Mouse (Mus musculus): ENCODE data around the gene Rtn4. TPM values are rescaled to one million over a fixed set of nuclear protein-coding genes. Genes with fewer than 3 reads are reported as not detected.
"Not testable (repeated sequence)": the region's sequence is repeated elsewhere in the genome, so short reads cannot be mapped to it uniquely, and the experiment has no call there.

The Rtn4 gene
- total RNA-seq, 2 experiments from 2014 or later, result 456 to 473 TPM

DNA sequence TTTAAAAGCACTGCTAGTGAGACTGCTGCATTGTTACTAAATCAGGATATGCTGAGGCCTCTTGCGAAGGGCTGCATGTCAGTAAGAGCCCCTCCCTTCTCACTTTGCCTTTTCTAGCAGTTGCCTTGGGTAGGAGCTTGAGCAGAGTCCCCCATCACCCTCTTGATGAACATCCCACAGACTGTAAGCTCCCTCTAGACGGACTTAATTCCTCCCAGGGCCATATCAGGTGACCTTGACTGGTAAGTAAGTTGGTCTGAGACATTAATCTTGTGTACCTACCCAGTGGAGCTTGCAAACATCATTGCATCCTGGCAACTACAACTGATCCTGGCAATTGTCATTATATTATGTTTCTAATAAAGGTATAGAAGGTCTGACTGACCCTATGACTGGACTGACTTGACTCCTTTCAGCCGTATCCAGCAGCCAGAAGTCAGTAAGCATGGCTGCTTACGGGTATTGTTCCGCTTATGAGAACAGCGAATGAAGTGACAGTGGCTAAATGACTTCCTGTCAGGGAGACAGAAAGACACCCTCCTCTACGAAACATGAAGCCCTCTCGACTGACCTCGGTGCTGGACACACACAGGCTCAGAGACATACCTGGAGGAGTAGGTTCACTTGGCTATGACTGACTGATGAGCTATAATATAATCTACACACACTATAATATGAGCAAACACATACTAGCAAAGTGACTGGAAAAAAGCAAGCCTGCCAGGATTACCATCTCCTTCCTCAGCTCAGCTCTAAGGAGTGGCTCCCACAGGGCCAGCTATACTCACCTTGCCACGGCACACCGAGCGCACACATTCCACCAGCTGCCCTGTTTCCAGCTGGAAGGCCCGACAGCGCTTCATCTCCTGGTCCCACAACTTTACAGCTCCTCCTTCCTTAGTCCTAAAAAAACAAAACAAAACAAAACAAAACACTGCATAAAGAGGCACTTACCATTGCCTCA lies 59.2 kb downstream of the Rtn4 start:
- Histone ChIP-seq H3K4me3 (no peak overlapping the region), H3K27ac (no peak overlapping the region)
- DNase-seq (ENCODE audit: low spot score in 2 of 2), result no peak
- TF ChIP-seq CTCF (conservative IDR thresholded peaks at IDR 0.05), result no peak

DNA sequence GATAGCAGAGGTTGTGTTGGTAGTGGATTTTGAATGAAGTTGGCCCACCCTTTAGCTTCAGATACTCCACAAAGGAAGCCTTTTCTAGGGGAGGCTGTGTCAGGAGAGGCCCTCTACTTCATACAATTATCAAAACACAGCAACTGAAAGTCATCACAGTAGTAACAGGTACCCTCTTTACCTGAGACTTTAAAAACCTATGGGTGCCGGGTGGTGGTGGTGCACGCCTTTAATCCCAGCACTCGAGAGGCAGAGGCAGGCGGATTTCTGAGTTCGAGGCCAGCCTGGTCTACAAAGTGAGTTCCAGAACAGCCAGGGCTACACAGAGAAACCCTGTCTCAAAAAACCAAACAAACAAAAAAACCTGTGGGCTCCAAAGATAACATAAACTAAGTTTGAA lies 63.3 kb downstream of the Rtn4 start:
- not testable (repeated sequence) for H3K4me3 ChIP-seq; DNase-seq (ENCODE audit: low spot score in 2 of 2); H3K27ac ChIP-seq

DNA sequence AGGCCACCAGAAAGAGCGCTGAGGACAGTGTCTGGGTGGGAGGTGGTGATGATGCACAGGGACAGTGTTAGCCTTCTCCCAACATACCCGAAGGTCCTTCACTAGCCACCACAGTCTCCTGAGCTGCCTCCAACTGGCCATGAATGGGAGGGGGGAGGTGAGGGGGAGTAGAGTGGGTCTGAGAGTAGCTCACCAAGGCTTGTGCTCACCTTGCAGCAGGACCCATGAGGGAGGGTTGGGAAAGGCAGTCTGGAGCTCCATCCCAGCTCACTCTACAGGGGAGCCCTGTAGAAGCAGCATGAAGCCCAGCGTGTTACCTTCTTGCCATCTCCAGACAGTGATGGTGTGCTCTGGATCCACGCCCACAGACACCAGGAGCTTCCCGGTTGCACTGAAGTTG lies 65.9 kb downstream of the Rtn4 start:
- no peak overlapping the region for H3K4me3 ChIP-seq
- no peak for TF ChIP-seq CTCF (conservative IDR thresholded peaks at IDR 0.05)
- no peak for DNase-seq (ENCODE audit: low spot score in 2 of 2)
- H3K27ac ChIP-seq, result 0 out of 2 replicates have a peak overlapping the region, but pooled peaks have one; percentile 28

DNA sequence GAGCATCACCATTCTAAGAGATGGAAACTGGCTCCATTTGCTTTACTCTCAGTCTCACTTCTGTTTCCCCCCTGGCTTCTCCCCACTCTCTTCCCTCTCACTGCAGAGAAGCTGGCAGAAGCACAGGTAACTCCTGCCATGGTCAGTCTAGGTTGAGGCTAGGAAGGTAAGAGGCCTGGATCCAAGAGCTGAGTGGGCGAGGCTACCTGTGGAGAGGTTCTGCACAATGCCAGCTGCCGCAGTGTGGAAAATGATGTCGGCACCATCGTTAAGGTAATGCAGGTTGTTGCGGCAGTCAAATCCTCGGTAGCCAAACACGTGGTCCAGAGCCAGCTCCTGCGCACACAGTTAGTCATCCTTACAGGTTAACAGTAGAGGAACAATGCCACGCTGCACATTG lies 68.6 kb downstream of the Rtn4 start:
- no peak overlapping the region for H3K4me3 ChIP-seq
- TF ChIP-seq CTCF (conservative IDR thresholded peaks at IDR 0.05), result no peak
- H3K27ac ChIP-seq, result no peak overlapping the region
- DNase-seq (ENCODE audit: low spot score in 2 of 2), result no peak

DNA sequence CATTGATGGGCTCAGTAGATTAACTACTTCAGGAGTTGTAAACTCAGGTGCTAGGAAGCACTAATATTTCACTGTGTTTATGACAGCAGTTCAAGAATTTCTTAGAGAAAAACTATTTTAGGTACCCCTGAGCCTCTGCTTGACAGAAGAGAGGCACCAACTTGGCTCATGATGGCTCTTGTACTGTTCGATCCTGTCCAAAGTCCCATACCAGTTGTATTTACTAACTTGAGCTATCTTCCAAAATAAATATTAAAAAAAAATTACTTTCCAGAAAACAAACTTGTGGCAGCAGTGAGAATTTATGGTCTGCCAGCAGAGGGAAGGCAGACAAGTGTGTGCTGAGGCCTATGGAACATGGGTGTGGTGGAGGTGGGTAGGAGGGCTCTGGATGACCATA lies 70.0 kb downstream of the Rtn4 start:
- no peak for DNase-seq (ENCODE audit: low spot score in 2 of 2)
- Histone ChIP-seq H3K4me3 (no peak overlapping the region), H3K27ac (no peak overlapping the region)
- TF ChIP-seq CTCF (conservative IDR thresholded peaks at IDR 0.05), result no peak

DNA sequence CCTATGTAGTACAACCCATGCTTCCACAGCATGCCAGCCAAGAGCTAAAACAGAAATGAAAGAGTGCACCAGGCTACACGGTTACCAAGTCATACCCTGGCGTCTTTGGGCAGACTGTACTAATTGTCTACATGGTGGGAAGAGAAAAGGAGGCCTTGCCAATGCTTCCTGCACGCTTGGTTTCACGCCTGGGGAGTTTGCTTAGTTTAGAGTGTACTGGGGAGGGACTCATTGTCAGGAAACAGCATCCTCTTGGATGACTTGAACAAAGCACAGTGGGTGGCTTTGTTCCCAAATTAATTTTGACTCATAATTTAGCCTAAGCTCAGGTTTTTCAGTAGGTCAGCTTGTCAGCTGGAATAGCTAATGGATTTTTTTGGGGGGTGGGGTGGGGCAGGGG lies 72.3 kb downstream of the Rtn4 start:
- no peak for DNase-seq (ENCODE audit: low spot score in 2 of 2)
- peak overlapping the region; percentile 56 for H3K27ac ChIP-seq
- H3K4me3 ChIP-seq, result no peak overlapping the region
- no peak for TF ChIP-seq CTCF (conservative IDR thresholded peaks at IDR 0.05)

DNA sequence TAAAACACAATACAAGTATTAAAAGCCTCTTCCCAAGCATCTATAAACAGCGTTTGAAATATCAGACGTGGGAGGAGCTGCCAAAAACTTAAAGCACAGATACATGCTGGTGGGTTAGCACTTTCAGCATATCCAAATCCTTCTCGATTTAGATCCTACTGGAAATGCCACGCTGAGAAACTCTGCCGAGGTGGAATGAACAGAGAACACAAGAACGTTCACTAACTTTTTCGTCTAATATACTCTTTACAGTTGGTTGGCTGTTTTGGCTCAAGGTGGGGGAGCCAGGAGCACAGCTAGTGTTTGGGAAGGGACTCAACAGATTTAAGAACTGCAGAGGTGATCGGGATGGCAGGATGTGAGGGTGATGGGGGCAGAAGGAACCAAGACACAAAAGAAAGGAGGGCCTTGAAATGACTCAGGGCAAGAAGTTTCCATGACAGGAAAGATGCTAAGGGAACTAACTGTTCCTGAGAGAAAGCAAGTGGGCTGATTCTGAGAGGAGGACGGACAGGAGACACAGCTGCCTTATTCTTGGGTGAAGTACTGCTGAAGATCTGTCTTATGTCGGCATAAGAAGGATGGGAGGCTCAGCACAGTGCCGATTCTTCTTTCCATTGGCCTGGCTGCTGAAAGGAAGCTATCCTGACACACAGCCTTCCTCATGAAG lies 73.7 kb downstream of the Rtn4 start:
- no peak for DNase-seq (ENCODE audit: low spot score in 2 of 2)
- no peak overlapping the region for H3K4me3 ChIP-seq
- no peak for TF ChIP-seq CTCF (conservative IDR thresholded peaks at IDR 0.05)
- peak overlapping the region; percentile 56 for H3K27ac ChIP-seq

DNA sequence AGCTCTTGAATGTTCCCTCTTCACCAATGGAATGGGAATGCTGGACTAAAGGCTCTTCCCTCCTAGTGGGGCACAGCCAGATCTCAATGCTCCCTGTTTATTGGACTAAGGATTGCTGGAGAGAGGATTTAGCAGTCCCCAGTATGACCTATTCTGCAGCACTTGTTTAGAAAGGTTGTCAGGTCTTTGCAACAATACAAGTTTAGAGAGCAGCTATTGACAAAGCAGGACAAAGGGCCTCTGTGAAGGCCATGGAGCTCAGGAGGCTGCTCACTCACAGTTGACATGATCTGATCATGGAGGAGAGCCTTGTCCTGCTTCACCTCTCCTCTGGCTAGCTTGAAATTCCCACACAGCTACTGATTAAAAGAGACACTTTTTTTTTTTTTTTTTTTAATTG lies 75.8 kb downstream of the Rtn4 start:
- no peak for DNase-seq (ENCODE audit: low spot score in 2 of 2)
- no peak for TF ChIP-seq CTCF (conservative IDR thresholded peaks at IDR 0.05)
- H3K4me3 ChIP-seq, result no peak overlapping the region
- peak overlapping the region; percentile 80 for H3K27ac ChIP-seq

DNA sequence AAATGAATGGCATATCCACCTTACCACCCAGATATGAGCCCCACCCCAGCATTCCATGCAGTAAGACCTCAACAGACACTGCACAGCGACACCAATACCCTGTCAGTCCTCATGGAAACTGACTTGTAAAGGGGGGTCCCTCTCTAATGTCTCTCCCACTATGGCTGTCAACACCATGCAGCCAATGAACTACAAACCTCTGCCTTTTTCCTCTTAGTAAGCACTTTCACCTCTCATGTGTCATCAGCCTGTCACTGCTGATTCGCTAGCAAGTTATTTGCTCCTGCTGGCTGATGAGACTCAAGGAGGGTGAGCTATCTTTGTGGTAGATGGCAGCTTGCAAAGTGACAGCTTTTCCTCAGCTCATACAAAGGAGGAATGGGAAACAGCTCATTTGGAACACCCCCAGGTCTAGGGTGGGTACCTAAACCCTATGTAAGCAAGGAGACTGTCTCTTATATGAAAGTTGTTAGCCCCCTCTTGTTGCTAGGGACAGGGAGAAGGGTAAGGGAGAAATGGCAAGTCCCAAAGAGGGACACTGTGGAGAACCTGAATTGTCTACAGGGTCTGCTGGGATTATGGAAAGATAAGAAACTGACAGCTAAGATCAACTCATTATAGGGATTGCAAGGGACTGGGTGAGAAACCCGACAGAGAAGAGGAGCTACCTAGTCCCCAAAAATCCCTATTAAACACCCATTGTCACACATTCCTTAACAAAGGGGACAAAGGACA lies 78.1 kb downstream of the Rtn4 start:
- Histone ChIP-seq H3K27ac (peak overlapping the region; percentile 55; the same call in 1 of the 2 replicates), H3K4me3 (no peak overlapping the region)
- DNase-seq (ENCODE audit: low spot score in 2 of 2), result no peak
- no peak for TF ChIP-seq CTCF (conservative IDR thresholded peaks at IDR 0.05)

DNA sequence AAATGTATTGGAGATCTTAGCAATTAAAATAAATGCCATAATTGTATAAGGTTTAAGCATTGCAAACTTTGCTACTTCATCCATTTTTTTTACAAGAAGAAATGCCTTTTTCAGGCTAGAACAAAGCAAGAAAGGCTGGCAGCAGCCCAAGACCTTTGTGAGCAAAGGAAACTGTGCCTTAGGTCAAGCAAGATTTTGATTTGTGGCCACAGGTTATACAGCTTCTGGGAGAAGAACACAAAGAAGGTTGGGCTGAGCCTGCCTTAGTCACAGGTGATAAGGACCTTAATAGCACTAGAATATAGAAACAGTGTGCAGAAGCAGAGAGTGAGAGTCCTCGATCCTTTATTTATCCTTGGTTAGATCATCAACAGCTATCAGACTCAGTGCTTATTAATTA lies 79.5 kb downstream of the Rtn4 start:
- H3K27ac ChIP-seq, result peak overlapping the region; percentile 91
- DNase-seq (ENCODE audit: low spot score in 2 of 2), result no peak
- TF ChIP-seq CTCF (conservative IDR thresholded peaks at IDR 0.05), result no peak
- no peak overlapping the region for H3K4me3 ChIP-seq

DNA sequence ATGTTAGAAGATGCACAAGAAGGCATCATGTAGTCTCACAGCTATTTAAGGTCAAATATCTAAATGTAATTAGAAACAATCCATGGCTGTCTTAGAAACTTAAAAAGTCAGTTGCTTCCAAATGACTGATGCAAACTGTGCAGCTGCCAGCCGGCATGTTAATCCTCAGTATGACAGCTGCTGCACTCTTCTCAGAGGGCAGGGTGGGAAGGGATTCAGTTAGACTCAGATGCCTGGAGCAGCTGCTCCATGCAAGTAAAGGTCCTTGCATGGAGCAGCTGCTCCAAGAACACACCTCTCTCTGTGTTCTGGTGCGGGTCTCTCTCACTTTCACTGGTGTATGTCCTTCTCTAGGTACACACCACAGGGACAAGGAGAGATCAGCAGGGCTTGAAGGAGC lies 81.5 kb downstream of the Rtn4 start:
- TF ChIP-seq CTCF (conservative IDR thresholded peaks at IDR 0.05), result no peak
- H3K4me3 ChIP-seq, result no peak overlapping the region
- peak; percentile 41 to 57 for DNase-seq (ENCODE audit: low spot score in 2 of 2)
- peak overlapping the region; percentile 91 for H3K27ac ChIP-seq

DNA sequence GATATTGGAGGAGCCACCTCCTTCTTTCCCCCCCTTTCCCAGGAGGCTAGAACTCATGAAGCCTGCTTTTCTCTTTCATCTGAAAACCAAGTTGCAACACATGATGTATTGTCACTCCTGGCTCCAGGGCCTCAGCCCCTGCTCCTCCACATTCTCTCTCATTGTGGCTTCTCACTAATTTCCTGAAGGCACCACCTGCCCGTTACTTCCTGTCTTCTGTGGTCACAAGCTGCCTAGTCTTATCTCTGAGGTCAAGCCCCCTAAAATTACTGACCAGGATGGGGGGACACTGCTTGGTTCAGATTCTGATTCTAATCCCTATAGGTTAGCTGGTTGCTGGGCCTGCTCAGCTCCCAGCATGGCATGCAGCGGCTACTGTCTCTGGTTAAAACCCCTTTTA lies 82.0 kb downstream of the Rtn4 start:
- Histone ChIP-seq H3K4me3 (no peak overlapping the region), H3K27ac (peak overlapping the region; percentile 91)
- no peak for DNase-seq (ENCODE audit: low spot score in 2 of 2)
- TF ChIP-seq CTCF (conservative IDR thresholded peaks at IDR 0.05), result no peak

DNA sequence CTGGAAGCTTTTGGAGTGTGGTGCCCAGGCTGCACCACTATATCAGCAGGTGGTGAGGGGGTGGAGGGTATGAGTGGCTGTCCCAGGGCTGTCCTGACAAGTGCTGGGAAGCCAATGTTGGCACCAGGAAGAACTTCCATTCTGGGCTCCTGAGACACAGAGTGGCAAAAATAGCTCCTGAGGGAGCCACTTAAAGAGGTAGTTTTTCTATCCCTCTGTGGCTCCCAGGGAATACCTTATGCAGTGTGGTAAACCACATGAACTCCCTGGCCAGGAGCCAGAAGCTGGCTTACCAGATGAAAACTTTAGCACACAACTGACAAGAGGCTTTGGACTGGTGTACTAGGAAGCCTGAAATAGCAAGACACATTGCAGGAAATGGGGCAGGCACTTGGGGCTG lies 85.2 kb downstream of the Rtn4 start:
- no peak for TF ChIP-seq CTCF (conservative IDR thresholded peaks at IDR 0.05)
- DNase-seq (ENCODE audit: low spot score in 2 of 2), result peak; percentile 63 to 69
- H3K27ac ChIP-seq, result peak overlapping the region; percentile 64; the same call in 1 of the 2 replicates
- H3K4me3 ChIP-seq, result no peak overlapping the region

All from layer of hippocampus, adult 2 months (tissue).